Mouse (Mus musculus) layer of hippocampus, adult 2 months (tissue): ENCODE data around the gene Gng12. TPM values are rescaled to one million over a fixed set of nuclear protein-coding genes. Genes with fewer than 3 reads are reported as not detected.

Experiments used
- DNase-seq, 2 experiments: peaks; one replicate each; pipeline ENCODE4 v3.0.0; 2022; ENCODE audit warnings: low spot score in 2 of 2
- H3K27ac ChIP-seq: fragments of 200-600 bp; 2 replicates; pipeline ENCODE4 v1.8.1; 2022
- H3K4me3 ChIP-seq: fragments of 200-600 bp; 2 replicates; pipeline ENCODE4 v1.8.1; 2022; ENCODE audit warnings: mild to moderate bottlenecking
- CTCF ChIP-seq: fragments of 200-600 bp; conservative IDR thresholded peaks from 2 replicates; pipeline ENCODE4 v1.8.1; 2022; ENCODE audit warnings: antibody characterized with exemption, mild to moderate bottlenecking, moderate library complexity
- total RNA-seq, 2 experiments: library from RNA; stranded (reverse); gene quantifications; 2 replicates each; pipeline ENCODE4 v1.2.3; 2021

Gng12 gene
- total RNA-seq, 2 experiments from 2014 or later: 61.8 to 62.6 TPM

DNA sequence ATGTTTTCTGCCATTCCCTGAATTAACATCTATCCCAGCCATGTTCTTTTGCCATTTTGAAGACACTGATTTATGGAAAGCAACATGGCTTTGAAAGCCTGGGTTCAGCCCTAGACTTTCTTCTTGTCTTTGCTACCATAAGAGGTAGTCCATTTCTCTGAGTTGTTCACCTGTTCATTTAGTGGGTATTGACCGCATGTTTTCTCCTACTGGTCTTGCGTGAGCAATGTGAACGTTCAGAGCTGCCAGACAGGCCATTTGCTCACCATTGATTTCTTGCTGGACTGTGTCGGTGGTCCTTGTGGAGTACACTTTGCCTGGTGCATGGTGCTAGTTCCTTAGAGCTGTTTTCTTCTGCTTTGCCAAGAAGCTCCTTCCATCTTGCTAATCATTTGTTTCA, 27.7 kb downstream of the Gng12 start:
- no peak for DNase-seq
- Histone ChIP-seq H3K27ac (no peak overlapping the region), H3K4me3 (no peak overlapping the region)
- no peak for TF ChIP-seq CTCF

DNA sequence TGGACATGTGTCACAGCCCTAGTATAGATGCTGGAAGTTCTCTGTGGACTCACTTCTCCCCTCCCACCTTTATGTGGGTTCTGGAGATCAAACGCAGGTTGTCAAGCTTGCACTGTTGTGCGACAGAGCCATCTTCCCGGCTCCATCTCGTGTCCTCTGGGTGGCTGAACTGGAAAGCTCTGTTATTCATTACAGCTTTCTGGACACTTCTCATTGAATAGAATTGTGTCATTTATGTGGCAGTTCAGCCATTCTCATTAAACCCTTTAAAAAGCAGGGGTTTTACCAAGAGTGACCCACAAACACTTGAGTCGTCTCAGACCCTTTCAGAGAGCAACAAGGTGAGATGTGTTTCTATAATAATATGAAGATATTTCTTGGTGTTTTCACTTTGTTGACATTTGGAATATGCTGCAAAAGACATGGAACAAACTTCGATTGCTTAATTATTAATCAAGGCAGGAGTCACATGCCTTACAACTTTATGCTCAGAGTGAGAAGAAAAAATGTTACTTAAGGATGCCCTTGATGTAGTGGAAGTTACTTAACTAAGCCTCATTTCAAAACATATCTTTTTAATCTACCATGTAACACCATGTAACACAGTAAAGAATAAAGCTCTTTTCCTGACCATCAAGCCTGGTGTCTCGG, 28.2 kb downstream of the Gng12 start:
- TF ChIP-seq CTCF: no peak
- no peak for DNase-seq
- H3K4me3 ChIP-seq: no peak overlapping the region
- H3K27ac ChIP-seq: no peak overlapping the region

DNA sequence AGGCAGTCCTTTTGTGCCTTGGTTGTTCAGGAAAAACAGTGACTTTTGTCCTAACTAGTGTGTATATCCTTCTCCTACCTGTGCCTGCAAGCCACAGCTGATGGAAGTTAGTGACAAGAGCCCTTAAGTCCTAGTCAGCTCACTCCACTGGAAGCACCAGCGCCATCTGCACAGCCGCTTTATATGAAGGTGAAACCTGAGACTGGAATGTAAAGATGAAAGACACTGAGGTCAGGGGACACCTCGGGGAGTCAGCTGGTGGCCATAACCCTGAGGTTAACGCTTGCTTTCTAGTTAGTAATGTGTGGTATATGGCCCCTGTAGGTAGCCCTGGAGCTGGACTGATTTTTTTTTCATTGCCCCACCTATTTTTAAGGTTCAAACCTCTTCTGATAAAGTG, 30.1 kb downstream of the Gng12 start:
- no peak overlapping the region for H3K4me3 ChIP-seq
- DNase-seq: no peak
- H3K27ac ChIP-seq: no peak overlapping the region
- TF ChIP-seq CTCF: no peak

DNA sequence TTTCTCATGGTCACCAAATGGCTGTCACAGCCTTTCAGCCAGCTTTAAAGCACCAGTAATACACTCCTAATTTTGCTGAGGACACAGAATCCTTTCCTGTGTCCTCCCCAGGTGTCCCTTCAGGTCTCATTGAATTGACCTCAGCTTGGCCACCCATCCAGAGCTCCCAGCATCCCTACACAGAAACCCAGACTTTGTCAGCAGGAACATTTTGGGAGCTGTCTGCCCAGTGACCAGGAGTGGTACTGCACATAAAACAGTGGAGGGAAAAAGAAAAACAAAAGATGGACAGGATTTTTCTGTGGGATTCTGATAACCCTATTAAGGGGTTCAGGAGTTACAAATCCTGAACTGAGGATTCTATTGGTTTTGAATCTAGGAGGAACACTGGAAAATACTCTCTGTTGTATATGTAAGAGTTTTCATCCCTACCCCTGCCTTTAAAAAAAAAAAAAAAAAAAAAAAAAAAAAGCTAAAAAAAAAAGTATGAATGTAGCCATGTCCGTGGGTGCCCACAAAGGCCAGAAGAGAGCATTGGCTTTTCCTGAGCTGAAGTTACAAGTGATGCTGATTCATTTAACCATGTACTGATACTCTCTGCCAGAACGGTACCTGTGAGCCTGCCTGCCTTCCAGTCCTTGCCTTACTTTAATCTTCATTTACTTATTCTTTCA, 32.9 kb downstream of the Gng12 start:
- no peak for DNase-seq
- no peak overlapping the region for H3K27ac ChIP-seq
- TF ChIP-seq CTCF: peak; percentile 58
- no peak overlapping the region for H3K4me3 ChIP-seq

DNA sequence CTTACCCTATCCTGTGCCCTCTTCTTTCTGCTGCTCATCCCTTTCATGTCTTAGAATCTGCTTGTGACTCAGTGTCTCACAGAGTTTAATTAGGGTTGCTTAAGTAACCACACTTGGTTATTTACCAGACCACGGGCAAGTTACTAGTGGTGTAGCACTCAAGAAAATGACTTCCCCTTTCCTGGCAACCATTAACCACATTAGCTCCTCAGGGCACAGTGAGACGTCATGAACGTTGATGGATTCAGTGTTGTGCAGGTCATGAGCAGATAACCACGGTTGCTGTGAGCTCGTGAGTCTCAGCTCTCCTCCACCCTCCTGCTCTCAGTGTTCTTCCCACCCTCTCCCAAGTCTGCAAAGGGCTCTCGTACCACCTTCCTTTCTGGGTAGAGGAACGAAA, 33.5 kb downstream of the Gng12 start:
- Histone ChIP-seq H3K27ac (no peak overlapping the region), H3K4me3 (no peak overlapping the region)
- TF ChIP-seq CTCF: no peak
- no peak for DNase-seq

DNA sequence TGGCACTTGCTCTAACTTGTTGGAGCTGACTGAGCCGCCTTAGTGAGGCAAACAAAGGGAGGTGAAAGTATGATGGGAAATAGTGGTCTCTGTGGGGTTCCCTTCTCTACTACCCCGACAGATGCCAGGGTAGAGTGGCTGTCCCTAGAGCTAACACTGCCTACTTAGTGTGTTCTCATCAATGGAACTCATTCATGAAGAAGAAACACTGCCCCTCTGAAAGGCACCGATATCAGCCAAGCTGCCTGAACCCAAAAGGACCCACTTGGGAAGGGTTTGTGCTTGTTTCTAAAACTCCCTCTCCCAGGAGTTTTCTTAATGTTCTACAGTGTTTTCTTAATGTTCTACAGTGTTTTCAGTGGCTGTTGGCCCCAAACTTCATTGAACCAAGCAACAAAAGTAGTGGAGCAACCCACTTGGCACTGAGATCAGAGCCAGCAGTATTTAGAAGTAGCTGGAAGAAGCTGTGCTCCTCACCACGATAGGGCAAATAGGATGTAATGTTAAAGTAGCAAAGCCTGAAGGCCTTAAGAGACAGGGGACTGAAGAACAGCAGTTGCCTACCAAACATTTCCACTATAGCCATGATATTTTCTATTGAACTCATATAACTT, 36.1 kb downstream of the Gng12 start:
- Histone ChIP-seq H3K4me3 (no peak overlapping the region), H3K27ac (peak overlapping the region; percentile 46)
- no peak for TF ChIP-seq CTCF
- DNase-seq: peak in 1 of 2 experiments; percentile 20

DNA sequence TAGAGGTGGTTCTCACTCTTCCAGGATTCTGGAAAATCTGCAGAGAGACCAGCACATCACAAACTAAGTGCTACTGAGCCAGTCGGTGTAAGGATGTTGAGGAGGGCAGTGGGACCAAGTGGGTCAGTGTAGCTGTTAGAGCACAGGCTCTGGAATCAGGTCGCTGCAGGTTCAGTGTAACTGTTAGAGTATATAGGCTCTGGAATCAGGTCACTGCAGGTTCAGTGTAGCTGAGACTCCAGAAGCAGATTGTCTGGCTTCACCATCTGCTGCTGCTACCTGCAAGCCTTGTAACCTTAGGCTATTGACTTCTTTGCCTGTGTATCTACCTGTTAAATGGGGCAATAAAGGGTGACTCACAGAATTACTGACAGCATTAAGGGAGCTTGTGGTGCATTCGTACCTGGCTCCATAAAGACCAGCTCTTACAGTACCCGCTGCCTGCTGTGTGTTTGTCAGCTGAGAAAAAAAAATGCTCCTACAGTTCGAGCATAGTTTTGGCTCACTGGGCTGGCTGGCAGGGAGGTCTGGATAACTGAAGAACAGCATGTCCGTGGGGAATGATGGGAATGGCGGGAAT, 44.5 kb downstream of the Gng12 start:
- DNase-seq: no peak
- TF ChIP-seq CTCF: no peak
- H3K4me3 ChIP-seq: no peak overlapping the region
- peak overlapping the region; percentile 6; the same call in 1 of the 2 replicates for H3K27ac ChIP-seq

DNA sequence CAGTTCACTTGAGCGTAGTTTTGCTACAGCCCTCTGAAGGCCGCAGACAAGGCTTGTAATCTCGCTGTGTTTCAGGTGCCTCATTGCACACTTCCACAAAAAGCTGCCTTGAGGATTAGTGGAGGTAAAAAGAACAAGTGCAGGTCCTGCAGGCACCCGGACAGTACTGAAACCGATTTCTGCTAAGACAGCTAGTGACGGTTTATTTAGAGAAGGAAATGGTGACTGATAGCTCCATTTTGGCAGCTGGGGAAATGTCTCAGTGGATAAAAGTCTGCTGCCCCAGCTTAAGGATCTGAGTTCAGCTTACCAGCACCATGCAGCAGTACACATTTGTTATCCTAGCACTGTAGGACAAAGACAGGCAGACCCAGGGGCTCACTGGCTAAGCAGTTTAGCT, 45.6 kb downstream of the Gng12 start:
- no peak for TF ChIP-seq CTCF
- DNase-seq: no peak
- Histone ChIP-seq H3K27ac (peak overlapping the region; percentile 6; the same call in 1 of the 2 replicates), H3K4me3 (no peak overlapping the region)

DNA sequence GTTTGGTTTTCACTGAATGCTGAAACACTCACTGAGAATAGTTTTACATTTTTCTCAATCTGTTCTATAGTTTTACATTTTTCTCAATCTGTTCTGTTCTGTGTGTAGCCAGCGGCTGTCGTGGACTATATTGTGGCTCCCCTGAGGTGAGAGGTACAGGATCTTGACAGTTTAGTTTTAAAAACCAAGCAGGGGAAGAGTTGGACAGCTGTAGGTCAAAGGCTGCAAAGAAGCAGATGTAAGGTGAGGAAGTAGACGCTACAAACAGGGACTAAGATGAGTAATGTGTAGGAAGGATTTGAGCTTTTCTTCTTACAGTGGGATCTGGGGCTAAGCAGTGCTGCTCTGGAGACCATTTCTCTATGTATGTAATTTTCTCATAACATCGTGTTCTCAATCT, 46.6 kb downstream of the Gng12 start:
- H3K4me3 ChIP-seq: no peak overlapping the region
- no peak overlapping the region for H3K27ac ChIP-seq
- TF ChIP-seq CTCF: no peak
- DNase-seq: no peak

DNA sequence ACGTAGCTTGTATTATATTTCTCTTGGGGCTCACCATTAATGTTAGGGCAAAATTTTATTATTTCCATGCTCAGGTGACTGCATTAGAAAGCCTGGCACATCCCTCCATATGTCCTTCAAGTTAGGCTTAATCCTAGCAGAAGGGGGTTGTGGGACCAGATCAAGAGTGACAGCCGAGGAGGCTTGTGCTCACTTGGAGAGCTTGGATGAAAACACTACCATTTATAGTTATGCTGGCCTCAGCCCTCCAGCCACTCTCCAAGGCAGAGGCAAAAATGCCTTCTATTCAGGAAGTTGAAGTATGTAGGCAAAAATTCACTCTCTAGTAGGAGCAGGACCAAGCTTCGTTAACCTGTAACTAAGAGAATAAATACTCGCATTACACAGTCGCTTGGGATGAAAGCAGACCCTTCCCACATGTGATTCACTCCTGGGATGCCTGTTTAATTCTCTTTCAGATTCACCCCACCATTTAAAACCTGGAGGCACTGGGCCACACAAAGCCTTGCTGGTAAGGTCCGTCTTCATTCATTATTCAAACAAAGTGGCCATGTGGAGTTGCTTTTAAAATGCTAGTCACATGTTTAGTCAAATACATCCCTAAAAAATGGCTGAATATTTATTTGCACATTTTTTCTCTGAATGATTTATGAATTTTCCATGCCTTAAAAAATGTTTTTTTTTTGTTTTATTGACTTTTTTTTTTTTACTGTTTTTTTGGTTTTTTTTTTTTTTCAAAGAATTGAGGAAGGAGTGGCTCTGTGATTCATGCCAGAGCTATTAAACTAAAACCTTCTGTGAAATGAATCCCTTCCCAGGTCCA, 47.4 kb downstream of the Gng12 start:
- H3K27ac ChIP-seq: no peak overlapping the region
- H3K4me3 ChIP-seq: no peak overlapping the region
- no peak for DNase-seq
- TF ChIP-seq CTCF: no peak

DNA sequence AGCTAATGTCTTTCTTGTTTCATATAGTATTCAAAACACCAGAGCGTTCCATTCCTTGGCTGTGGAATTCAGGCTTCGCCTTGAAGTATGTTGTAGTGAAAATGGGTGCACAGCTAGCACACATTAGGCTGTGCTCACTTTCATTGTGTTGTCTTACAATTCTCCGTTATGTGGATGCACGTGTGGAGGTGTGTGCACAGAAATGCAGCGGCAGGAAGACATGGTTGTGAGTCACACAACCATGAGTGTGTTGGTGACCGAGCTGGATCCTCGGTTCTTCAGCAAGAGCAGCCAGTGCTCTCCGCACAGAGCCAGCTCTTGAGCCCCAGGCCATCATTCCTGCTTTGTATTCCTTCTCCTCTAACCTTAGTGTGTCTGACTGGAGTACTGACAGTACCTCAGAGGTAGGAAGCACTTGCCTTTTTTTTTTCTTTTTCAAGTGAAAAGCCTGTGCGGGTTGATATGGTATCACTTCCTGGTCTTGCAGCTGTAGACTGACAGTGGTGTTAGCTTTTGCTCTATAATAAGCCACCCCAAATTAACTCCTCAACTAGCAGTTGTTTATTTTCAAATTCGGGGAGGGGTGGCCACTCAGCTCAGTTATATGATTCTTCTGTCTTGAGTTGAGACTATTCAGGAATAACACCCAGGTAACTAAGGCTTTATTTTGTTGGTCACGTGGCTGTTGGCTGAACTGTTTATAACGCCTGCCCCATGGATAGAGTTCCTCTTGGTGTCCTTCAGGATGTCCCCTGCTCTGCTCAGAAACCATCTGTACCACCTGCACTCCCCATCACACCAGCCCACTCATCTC, 48.2 kb downstream of the Gng12 start:
- H3K27ac ChIP-seq: no peak overlapping the region
- no peak for DNase-seq
- no peak for TF ChIP-seq CTCF
- H3K4me3 ChIP-seq: no peak overlapping the region

DNA sequence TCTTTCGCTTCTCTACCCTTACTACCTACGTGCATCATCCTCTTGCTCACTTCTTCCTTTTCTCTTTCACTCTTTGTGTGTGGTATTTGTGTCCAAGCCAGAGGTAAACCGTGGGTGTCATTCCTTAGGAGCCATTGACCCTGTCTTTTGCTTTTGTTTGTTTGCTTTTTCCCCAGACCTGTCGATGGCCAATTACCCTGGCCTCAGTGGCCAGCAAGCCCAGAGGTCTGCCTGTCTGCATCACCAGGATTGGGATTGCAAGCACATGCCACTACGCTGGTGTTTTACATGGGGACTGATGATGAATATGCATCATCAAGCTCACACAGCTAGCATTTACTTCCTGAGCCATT, 48.8 kb downstream of the Gng12 start:
- no peak overlapping the region for H3K4me3 ChIP-seq
- no peak overlapping the region for H3K27ac ChIP-seq
- DNase-seq: no peak
- no peak for TF ChIP-seq CTCF

DNA sequence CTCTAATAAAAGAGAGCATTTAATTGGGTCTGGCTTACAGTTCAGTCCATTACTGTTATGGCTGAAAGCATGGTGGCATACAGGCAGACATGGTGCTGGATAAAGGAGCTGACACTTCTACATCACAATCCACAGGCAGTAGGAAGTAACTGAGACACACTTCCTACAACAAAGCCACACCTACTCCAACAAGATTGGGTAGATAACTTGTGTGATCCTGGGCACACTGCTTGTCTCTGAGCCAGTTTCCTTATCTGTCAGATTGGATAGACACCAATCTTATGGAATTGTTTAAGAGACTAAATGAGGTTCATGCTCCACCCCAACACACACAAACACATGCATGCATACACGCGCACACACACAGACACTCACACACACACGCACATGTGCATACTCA, 51.9 kb downstream of the Gng12 start:
- H3K4me3 ChIP-seq: no peak overlapping the region
- no peak overlapping the region for H3K27ac ChIP-seq
- no peak for DNase-seq
- TF ChIP-seq CTCF: no peak
